Mouse (Mus musculus): ENCODE results near the gene Ptpn3.

Gene Ptpn3

GRCm38 (mm10) chr4:57168277-57168676 is 133.4 kb downstream of the Ptpn3 start:
- no peak for DNase-seq (ENCODE audit: low spot score in 2 of 2)

- DNase-seq (ENCODE audit: low spot score in 2 of 2): no peak
Observed at GRCm38 (mm10) chr4:57166922-57167870, 134.4 kb downstream of the Ptpn3 start.

- DNase-seq (ENCODE audit: low spot score in 2 of 2): no peak
Observed at GRCm38 (mm10) chr4:57165654-57166053, 136.0 kb downstream of the Ptpn3 start.

- no peak for DNase-seq (ENCODE audit: low spot score in 2 of 2)
Observed at GRCm38 (mm10) chr4:57164578-57165210, 136.9 kb downstream of the Ptpn3 start.

- DNase-seq (ENCODE audit: low spot score in 2 of 2): no peak
Observed at GRCm38 (mm10) chr4:57162789-57163722, 138.6 kb downstream of the Ptpn3 start.

GRCm38 (mm10) chr4:57160571-57160970 is 141.1 kb downstream of the Ptpn3 start:
- no peak for DNase-seq (ENCODE audit: low spot score in 2 of 2)

- DNase-seq (ENCODE audit: low spot score in 2 of 2): no peak
Observed at GRCm38 (mm10) chr4:57156549-57157169, 145.0 kb downstream of the Ptpn3 start.

- no peak for DNase-seq (ENCODE audit: low spot score in 2 of 2)
Observed at GRCm38 (mm10) chr4:57153838-57154237, 147.8 kb downstream of the Ptpn3 start.

- DNase-seq (ENCODE audit: low spot score in 2 of 2): no peak
Observed at GRCm38 (mm10) chr4:57153068-57153835, 148.4 kb downstream of the Ptpn3 start.

GRCm38 (mm10) chr4:57148182-57148581 is 153.5 kb downstream of the Ptpn3 start:
- DNase-seq (ENCODE audit: low spot score in 2 of 2): no peak

GRCm38 (mm10) chr4:57143026-57143937 is 158.4 kb downstream of the Ptpn3 start, which contains the start of gene Epb41l4b:
Gene Epb41l4b (minus strand): TSS chr4:57143437.
- peak; percentile 61 to 90 for DNase-seq (ENCODE audit: low spot score in 2 of 2)

GRCm38 (mm10) chr4:57142374-57143025 is 159.1 kb downstream of the Ptpn3 start:
- DNase-seq (ENCODE audit: low spot score in 2 of 2): peak in 1 of 2 experiments; percentile 68

GRCm38 (mm10) chr4:57141908-57142361 is 159.7 kb downstream of the Ptpn3 start:
- peak; percentile 16 to 64 for DNase-seq (ENCODE audit: low spot score in 2 of 2)

GRCm38 (mm10) chr4:57140992-57141717 is 160.5 kb downstream of the Ptpn3 start:
- no peak for DNase-seq (ENCODE audit: low spot score in 2 of 2)
